Mouse (Mus musculus): Measurements from ENCODE around the gene Angptl3.
A peak's percentile ranks its signal among the peaks of the same experiment; 100 is the strongest.

Angptl3 gene

DNA sequence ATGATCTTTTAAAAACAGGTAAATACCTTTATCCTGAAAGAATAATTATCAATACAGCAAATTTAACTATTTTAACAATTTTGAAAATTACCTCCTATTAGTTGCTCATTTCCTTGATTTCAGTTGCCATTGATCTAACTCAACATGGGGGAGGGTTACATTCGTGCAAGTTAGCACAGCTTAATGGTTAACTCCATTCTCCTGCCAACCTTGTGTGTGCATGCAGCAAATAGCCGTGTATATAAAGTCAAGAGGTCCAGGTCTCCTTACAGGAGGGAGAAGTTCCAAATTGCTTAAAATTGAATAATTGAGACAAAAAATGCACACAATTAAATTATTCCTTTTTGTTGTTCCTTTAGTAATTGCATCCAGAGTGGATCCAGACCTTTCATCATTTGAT is at the start of gene Angptl3:
Gene Angptl3, plus strand, starts transcription at position 269 of the 400 bp plus-strand sequence.
- no peak for DNase-seq (ENCODE audit: low spot score)

DNA sequence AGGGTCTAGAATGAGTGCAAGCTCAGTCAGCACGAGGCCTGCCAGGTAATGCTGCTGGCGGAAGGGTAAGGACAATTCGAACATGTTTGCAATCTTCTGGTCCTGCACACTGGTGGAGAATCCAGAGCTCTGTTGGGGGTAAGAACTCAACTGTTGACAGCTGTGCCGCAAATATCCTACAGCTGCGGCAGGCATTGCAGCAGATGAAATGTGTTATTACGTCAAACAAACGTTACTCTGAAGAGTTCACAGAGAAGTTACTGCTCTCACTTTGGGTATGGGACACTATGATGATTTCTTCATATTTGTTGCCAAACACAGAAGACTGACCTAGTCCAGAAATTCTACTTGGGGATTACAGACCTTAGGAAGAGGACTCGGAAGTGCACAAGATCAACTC is 46.1 kb upstream of the Angptl3 start:
- no peak for DNase-seq (ENCODE audit: low spot score)

DNA sequence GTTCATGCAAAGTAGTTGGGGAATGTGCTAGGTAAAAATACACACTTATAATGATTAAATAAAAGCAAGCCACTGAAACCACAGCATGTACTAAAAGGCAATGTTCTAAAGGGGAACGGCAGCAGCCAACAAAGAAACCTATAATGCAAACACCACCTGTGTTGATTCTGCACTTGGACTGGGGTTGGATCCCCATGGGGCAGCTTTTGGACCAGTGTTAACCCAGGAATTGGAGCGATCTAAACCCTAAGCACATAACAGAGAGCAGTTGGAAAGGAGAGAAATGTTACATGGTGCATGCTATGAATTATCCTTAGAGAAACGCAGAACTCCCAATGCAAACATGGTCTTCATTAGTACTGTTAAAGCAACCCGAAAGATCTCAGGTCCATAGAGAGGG is 37.3 kb upstream of the Angptl3 start:
- DNase-seq (ENCODE audit: low spot score), result no peak

DNA sequence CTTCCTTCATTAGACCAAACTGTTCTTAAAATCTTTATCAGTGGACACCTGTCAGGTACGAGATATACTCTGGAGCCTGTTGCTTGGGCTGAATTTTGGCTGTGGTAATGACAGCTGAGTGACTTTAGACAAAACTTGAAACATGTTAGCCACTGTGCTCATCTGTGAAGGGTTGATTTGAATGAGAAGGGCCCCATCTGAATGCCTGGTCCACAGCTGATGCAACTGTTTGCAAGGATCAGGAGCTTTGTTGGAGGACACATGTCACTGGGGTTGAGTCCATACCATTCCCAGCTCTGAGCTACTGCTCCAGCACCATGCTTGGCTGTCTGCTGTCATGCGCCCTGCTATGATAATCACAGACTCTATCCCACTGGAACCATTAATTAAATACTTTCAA is 25.2 kb upstream of the Angptl3 start:
- no peak for DNase-seq (ENCODE audit: low spot score)

DNA sequence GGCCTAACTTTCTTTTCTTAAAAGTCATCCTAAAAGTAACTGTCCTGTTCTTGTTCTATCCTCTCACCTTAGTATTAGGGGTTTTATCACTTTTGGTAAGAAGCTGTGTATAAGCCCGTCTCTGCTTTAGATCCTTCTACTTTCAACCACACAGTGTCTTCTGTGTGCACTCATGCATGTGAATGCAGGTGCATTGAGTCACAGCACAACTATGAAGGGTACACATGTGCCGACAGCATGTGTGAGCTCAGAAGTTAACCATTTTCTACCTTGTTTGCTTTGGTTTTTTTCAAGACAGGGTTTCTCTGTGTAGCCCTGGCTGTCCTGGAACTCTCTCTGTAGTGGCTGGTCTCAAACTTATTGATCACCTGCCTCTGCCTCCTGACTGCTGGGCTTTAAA is 24.4 kb upstream of the Angptl3 start:
- DNase-seq (ENCODE audit: low spot score), result no peak

DNA sequence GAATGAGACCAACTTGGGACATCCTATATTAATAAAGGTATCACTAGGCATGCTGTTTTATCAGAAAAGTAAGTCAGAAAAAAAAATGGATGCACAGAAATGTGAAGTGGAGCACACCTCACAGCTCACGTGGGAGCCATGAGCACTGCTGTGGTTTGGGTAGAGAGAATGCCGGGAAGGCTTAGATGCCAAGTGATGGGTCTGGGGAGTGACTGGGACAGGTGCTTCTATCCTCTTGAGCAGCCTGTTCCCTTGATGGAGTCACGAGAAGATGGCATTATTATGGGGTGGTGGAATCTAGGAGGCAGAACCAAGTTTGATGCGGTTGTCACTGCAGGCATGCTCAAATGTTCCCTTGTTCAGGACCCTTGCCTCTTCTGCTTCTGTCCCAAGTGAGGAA is 19.7 kb upstream of the Angptl3 start:
- no peak for DNase-seq (ENCODE audit: low spot score)

DNA sequence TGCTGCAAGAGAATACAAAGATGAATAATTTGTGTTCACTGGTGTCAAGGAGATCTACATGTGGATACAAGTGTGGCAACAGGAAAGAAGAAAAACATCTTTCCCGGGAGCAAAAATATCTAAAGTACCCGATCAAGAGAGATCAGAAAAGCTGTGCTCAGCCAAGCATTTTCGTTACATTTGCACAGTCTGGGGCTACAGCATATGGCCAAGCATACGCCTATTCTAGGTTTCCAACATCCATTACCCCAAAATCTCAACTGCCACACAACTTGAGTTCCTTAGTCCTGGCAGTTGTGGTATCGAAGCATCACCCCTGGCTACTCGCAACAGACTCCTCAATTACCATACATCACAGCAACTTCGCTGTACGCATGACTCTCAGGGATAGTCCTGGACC is 8.5 kb upstream of the Angptl3 start:
- no peak for DNase-seq (ENCODE audit: low spot score)

DNA sequence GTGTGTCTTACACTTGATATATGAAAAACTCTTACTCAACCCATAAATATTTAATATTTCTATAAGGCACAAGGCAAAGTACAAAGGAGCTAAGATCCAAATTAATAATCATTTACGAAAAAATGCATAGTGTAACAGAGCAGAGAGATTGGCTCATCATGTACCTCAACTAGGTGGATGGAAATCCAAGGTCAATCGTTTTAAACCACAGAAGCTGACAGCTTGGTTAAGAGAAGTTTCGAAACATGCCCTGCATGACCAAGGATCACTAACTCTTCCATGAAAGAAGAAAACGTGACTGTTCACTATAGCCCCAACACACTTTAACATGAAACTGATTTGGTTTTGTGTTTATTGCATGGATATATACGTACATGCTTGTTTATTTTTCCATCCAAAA is 2.4 kb upstream of the Angptl3 start:
- no peak for DNase-seq (ENCODE audit: low spot score)

DNA sequence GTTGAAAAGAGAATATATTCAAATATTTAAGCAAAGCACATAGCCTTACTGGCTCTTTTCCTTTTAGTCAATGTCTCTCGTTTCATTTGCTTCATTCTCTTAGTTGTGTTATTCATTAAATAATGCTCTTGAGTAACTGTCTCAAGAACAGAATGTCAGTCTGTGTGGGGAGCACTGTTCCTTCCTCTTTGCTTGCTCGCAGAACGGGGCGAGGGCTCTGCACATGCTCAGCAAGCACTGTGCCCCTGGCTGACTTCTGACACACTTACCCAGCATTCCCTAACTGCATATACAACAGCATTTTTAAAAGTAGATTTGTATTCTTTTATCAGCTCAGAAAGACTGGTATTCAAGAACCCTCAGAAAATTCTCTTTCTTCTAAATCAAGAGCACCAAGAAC is 2.2 kb downstream of the Angptl3 start:
- peak; percentile 22 for DNase-seq (ENCODE audit: low spot score)

DNA sequence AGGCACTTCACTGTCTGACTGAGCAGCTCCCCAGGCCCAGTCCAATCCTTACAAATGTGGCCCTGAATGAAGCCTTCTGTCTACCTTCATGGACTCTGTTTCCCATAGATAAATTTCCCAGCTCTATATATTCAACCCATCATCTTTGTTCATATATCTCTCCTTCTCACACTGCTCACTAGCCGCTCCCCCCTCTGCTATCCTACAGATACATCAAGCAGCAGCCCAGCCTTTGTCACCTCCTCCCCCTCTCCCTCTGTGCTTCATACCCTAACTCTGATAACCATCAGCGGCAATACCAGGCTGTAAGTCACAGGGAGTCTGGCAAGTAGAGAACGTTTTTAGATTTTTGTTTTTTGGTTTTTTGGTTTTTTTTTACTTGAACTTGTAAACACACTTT is 14.1 kb downstream of the Angptl3 start:
- DNase-seq (ENCODE audit: low spot score), result no peak

DNA sequence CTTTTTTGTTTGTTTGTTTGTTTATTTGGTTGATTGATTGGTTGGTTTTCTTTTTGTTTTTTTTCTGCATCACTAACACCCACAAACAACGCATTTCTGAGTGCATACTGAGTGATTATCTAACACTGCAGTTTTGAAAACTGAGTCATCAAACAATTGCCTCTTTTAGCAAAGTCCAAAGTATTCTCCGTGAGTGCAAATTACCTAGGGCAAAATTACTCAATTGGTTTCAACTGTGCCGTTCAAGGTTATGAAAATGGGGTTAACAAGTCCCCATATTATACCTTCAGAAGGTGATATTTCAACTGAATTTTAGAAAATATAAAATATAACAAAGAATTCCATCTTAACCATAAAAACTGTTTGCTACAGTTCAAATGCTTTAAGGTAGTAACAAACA is 15.7 kb downstream of the Angptl3 start:
- DNase-seq (ENCODE audit: low spot score), result no peak

DNA sequence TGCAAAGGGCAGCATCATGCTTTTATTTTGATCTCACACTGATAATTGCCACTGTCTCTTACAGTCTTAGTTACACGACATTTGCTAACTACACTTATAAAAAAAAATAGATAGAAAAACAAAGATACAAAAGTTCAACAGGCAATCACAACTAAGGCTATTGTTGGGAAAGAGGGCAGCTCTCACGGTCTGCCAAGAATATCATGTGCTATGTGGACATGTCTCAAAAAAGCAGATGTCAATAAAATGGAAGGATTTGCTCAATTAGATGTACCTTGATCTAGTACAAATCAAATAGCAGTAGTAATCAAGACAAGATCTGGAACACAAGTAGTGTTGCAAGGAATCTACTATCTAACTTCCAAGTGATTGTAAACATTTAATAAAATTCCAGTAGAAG is 17.8 kb downstream of the Angptl3 start:
- no peak for DNase-seq (ENCODE audit: low spot score)

DNA sequence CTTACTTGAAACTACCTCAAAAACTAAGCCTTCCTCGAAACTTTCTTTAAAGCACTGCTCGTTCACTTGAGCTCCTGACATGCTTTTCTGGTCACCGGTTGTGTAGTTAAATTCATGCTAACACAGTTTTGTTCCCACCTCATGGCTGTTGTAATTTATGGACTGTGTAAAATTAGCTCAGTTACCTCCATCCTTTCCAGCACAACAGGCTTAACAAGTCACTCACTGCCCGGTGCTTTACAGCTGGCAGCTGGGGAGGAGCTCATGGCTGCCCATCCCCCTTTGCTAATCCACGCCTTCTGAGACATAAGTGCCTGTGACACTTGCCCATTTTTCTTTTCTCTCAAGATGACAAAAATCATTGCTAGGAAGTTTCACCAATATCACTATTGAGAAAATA is 33.8 kb downstream of the Angptl3 start:
- no peak for DNase-seq (ENCODE audit: low spot score)

DNA sequence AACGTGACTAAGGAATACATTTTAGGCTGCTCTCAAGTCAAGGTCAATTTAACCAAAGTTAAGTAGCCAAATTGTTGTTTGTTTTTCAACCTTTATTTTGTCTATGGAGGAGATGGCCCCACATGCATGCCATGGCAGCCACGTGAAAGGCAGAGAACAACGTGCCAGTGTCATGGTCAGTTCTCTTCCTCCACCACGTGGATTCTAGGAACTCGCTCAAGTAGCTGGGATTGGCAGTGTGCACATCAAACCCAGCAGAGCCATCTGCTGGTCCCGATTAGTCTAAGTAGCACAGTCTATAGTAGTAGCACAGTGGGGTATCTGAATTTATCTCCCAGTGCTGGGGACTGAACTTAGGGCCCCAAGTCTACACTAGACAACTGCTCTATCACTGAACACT is 38.1 kb downstream of the Angptl3 start:
- no peak for DNase-seq (ENCODE audit: low spot score)

DNA sequence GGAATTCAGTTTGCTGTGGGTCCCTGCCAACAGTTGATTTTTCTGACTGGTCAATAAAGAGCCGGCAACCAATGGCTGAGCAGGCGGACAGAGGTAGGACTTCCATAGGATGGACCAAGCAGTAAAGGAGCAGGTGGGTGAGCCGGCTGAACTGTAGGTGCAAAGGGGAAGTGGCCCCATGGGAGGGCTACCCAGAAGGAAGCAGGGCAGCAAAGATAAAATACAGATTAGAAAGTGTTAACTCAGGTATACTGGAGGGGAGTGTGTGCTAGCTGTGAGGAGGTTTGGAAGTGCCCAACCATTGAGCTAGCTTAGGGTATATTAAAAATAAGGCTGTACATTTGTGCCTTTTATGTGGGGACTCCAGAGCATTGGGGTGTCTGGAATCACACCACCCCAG is 47.3 kb downstream of the Angptl3 start:
- DNase-seq (ENCODE audit: low spot score), result no peak

DNA sequence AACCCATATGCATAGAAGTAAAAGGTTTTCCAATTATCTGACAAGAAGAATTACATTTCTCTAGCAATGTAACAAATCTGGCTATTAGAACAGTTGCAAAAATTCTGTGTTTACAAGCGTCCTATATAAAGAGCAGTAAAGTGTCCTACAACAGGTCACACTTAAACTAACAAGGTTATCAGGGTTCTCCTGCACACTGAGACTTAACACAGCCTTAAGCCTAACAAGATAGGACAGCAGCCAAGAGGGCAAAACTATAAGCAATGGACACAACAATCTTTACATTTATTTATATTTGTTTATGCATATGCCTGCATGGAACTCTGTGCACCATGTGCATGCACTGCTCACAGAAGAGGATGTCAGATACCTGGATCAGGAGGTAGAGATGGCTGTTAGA is 50.4 kb downstream of the Angptl3 start:
- DNase-seq (ENCODE audit: low spot score), result no peak

DNA sequence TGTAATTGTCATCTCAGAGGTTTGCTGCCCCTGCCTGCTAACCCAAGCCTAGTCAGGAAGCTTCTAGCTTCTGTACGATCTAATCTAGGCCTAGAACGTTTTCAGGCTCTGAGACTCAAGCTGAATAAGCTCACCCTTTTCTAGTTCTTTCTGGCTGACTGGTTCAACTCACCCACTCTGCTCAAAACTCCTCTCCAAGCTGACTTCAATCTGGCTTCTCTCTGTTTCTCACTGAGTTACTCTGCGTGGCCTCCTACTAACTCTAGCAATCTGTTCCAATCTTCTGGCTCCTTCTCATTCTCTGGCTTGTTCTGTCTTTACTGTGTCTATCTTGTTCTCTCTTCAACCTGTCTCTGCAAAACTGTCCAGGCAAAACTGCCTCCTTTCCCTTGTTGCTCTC is 53.1 kb downstream of the Angptl3 start:
- no peak for DNase-seq (ENCODE audit: low spot score)

DNA sequence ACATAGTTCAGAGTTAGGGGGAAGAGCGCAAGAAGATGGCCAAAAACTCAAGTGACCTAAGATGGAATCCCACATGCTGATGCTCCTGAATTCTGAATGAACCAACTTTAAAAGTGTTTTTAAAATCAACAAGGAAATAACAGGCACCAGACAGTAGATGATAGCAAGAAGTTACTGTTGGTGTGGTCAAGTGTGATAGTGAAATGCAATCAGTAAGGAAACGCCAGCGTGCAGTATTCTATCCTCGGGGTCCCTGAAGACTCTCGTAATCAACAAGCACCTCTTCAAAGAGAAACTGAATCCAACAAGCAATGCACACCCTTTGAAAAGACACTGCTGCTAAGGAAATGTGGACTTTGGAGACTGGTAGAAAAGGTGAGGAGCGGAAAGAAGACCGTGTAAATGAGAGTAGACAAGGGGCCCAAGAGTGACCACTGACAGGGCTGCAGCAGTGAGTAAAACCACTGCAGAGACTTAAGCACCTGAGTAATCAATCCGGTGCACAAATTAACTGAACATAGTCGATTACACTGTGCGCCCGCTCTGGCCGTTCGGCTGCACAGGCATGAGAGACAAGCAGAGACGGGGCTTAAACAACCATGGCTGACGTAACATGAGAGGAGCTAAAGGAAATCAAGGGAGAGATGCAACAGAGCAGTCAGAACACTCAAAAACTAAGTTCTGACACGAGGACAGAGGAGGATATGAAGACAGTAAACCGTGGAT is 57.2 kb downstream of the Angptl3 start:
- DNase-seq (ENCODE audit: low spot score), result no peak

DNA sequence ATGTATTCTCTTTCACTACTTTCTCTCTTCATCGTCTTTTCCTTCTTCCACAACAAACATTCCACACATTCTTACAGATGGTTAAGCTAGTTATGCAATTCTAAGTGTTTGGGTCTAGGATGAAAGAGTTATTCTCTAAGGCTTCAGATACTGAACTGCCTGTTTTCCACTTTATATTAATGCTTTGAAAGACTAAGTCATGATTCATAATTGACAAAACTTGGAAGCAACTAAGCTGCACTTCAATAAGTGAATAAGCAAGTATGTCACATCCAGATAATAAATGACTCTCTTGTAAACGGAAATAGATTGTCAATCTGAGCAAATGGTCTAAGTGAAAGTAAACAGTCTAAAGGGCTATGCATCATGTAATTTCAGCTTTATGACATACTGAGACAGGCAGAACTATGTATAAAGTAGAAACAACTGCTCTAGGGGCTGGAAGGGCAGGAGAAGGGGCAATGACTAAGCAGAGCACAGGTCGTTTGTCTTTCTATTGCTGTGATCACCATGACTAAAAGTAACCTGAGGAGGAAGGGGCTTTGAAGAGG is 60.5 kb downstream of the Angptl3 start:
- DNase-seq (ENCODE audit: low spot score), result no peak

DNA sequence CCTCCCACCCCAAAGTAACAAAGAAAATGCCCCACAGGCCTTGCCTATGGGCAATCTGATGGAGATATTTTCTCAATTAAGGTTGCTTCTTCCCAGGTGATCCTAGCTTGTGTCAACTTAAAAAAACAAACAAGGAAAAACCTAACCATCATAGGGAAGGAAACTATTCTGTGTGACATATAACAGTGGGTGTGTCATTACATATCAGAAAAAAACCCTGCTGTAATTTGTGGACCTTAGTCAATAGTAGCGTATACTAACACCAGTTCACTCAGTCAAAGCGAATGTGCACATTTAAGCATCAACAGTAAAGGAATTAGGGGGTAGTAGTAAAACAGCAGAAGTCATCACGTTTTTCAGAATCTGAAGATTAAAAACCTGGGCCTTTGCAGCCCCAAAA is 61.0 kb downstream of the Angptl3 start:
- no peak for DNase-seq (ENCODE audit: low spot score)
